Mouse (Mus musculus): ENCODE results near the gene Fgfr2. TPM values are rescaled to one million over a fixed set of nuclear protein-coding genes. Genes with fewer than 3 reads are reported as not detected.

Fgfr2 gene
- total RNA-seq, 2 experiments from 2014 or later = 27.3 to 32.7 TPM

DNA sequence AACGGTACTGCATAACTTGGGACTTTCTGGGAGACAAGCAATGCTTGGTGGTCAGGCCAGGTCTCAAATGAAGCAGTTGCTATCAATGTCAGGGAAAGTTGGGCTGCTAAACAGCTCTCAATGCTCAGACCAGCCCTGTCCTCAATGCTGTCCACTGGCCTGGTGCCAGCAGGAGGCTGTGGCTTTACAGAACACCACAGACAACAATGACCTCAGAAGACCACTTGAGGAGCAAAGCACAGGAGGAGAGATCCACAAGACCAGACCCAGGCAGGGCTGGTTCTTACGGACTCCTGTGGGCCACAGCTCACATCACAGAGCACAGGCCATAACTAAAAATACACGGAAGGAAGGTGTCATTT is 368.8 kb downstream of the Fgfr2 start:
- intact Hi-C loops (cut with DNase I) = no loop called here
- no peak for DNase-seq (ENCODE audit: low spot score in 2 of 2)

DNA sequence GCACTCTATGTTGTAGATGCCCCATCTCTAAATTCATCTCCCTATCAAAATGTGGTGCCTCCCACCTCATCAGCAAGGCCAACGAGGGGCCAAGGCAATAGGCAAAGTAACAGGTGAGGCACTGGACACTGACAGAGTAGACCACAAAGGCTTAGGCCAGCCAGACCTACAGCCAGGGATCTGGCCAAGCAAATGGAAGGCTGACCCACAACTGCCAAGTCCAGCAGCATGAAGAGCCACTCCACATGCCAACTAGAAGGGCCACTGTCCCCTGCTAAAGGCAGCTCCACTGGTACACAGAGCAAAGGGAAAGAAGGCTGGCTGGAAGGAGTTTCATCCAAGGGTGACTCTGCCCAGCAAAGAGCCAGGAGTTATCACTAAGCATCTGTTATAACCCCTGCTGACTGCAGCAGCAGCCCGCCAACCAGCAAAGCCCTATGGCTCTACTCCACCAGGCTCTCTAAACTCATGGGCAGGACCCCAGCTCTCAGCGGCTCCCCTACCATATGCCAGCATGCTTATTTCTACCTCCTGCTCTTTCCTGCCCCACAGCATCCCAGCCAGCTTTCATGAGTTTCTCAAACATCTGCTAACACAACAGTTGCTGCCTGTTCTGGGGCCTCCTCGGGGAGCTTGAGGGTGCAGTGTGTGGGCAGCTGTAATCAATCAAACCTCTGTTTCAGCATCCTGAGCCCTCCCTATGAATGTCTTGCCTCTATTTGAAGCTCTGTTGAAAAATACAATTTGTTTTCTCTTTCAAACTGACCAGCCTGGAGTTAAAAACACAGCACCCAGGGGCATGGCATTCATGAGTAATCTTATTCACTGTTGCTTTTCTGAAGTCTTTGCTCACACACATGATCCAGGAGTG is 369.4 kb downstream of the Fgfr2 start:
- intact Hi-C loops (cut with DNase I) = no loop called here
- no peak for DNase-seq (ENCODE audit: low spot score in 2 of 2)

DNA sequence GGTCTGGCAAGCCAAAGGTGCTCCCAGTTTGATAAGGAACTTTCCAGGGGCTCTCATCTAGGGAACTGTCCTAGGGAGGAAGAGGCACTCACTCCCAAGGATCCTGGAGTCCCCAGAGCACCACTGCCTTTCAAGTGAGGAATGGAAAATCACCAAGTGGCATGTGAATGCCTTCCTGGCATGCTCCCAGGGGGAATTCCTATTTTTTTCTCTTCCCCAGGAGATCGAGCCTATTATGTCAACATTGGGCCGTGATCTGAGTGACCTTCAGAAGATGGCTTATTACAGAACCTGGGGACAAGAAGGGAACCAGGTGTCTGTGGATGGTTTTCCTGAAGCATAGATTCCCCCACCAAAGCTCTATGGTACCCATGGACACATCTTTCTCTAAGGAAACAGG is 371.4 kb downstream of the Fgfr2 start:
- intact Hi-C loops (cut with DNase I) = no loop called here

DNA sequence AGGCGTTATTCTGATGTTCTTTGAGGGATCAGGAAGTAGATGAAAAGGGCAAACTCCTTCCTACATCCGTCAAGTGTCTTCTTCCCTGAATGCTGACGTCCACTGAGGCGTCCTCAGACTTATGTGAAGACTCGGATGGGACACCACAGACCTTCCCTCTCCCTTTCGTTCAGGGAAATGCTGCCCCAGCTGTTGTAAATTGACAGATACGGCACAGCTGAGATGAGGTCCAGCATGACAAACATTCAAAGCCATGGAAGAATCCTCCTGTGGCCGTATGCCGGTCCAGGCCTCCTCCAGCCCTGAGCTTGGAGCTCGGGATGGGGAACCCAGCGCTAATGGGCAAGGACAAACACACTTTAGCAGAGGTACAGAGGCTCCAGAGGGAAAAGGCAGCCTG is 373.6 kb downstream of the Fgfr2 start:
- DNase-seq (ENCODE audit: low spot score in 2 of 2) = no peak
- intact Hi-C loops (cut with DNase I) = no loop called here

More for the DNA sequence above, 371.4 kb downstream of the Fgfr2 start:
- DNase-seq (ENCODE audit: low spot score in 2 of 2) = no peak

- DNase-seq (ENCODE audit: low spot score in 2 of 2) = no peak
- intact Hi-C loops (cut with DNase I) = no loop called here
These were observed 374.9 kb downstream of the Fgfr2 start for GRCm38 (mm10) chr7:132748076-132748769.

DNA sequence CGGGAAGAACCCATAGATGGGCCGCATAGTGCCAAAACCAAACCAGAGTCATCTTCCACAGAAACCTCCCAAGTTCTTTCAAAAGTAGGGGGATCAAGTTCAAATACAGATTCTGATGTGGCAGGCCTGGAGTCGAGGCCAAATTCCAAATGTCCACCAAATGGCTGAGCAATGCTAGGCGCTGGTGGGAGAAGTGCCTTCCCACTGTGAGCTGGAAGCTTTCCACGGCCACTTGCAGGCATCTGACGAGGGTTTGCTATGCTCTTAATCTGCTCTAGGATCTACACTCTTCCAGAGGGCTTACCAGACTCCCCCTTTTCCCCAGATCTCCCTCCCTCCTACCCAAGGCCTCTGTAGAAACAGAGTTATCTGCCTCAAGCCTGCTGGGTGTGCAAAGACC is 376.1 kb downstream of the Fgfr2 start:
- DNase-seq (ENCODE audit: low spot score in 2 of 2) = no peak
- intact Hi-C loops (cut with DNase I) = no loop called here

DNA sequence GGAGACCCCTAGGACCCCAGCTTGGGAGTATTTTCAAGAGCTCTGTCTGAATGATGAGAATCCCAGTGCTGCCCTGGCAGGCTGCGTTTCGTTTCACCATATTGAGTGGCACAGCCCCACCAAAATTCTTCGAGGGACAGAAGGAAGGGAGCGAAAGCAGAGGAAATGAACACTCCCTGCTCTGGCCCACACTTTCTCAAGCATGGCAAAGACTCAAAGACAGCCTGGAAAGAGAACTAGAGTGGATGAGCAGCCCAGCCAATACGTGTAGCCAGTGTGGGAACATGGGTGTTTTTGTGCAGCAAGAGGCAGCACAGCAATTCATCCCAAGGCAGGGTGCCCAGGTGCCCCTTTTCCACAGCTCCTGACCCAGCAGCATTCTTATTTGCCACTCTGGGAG is 380.2 kb downstream of the Fgfr2 start:
- peak; percentile 30 to 41 for DNase-seq (ENCODE audit: low spot score in 2 of 2)

GRCm38 (mm10) chr7:132739829-132740228 is 383.3 kb downstream of the Fgfr2 start:
- intact Hi-C loops (cut with DNase I) = no loop called here
- DNase-seq (ENCODE audit: low spot score in 2 of 2) = no peak

More for the DNA sequence above, 380.2 kb downstream of the Fgfr2 start:
- intact Hi-C loops (cut with DNase I) = no loop called here

GRCm38 (mm10) chr7:132738844-132739243 is 384.3 kb downstream of the Fgfr2 start:
- no peak for DNase-seq (ENCODE audit: low spot score in 2 of 2)
- intact Hi-C loops (cut with DNase I) = no loop called here

DNA sequence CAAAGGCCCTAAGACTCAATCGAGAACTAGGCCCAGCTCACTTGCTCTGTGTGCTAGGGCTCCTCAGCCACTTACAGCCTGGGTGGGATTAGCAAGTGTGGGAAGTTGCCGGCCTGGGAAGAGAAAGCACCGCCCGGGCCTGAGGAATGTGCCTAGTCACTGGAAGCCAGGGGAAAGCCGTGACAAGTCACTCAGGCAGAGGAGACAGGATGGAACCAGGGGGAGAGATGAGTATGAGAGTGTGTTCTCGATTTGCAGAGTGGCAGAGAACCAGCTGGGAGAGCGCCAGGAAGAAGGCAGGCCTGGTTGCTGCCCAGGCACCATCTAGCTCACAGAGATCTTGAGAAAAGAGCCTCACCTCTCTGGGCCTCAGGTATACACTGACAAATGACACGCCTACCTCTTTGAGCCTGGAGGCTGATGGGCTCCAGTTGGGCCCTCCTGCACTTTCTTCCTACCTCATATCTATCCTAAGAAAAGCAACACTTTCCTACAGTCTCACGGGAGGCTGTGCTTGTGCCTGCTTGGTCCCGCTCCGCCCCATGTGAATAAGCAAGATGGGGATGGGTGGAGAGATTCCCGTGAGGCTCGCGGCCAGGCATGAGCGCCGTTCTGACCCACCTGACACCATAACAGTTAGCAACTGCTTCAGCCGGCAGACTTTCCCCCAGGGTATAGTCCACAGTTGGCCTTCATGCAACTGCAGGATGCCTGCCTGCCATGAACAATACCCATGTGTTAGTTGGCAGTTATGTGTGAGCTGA is 386.9 kb downstream of the Fgfr2 start:
- intact Hi-C loops (cut with DNase I) = no loop called here
- peak; percentile 60 to 64 for DNase-seq (ENCODE audit: low spot score in 2 of 2)

- intact Hi-C loops (cut with DNase I) = no loop called here
- peak in 1 of 2 experiments; percentile 41 for DNase-seq (ENCODE audit: low spot score in 2 of 2)
These were observed 388.0 kb downstream of the Fgfr2 start for GRCm38 (mm10) chr7:132735145-132735544.

- intact Hi-C loops (cut with DNase I) = loop anchor here (5.0 kb wide), 1 partner anchor 77 kb away; no protein-coding TSS in a partner anchor
- DNase-seq (ENCODE audit: low spot score in 2 of 2) = no peak
These were observed 388.9 kb downstream of the Fgfr2 start for GRCm38 (mm10) chr7:132734222-132734621.

DNA sequence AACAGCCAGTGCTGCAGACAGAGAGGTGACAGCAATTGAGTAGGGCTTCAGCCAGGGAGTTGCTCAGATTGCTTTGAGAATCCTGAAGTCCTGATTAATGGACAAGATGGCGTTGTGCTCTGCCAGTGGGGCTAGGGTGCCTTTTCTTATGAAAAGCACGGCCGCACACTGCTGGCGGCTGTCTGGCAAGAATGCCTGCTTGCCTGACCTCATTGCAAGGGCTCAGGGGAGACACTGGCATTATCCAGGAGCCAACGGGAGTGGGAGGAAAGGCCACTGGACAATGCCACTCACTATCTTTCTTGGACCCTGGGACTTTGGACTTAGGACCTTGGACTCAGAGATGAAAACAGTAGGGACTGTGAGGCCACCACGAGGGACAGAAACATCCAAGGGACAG is 389.6 kb downstream of the Fgfr2 start:
- no peak for DNase-seq (ENCODE audit: low spot score in 2 of 2)
- intact Hi-C loops (cut with DNase I) = loop anchor here (5.0 kb wide), 1 partner anchor 76 kb away; no protein-coding TSS in a partner anchor

DNA sequence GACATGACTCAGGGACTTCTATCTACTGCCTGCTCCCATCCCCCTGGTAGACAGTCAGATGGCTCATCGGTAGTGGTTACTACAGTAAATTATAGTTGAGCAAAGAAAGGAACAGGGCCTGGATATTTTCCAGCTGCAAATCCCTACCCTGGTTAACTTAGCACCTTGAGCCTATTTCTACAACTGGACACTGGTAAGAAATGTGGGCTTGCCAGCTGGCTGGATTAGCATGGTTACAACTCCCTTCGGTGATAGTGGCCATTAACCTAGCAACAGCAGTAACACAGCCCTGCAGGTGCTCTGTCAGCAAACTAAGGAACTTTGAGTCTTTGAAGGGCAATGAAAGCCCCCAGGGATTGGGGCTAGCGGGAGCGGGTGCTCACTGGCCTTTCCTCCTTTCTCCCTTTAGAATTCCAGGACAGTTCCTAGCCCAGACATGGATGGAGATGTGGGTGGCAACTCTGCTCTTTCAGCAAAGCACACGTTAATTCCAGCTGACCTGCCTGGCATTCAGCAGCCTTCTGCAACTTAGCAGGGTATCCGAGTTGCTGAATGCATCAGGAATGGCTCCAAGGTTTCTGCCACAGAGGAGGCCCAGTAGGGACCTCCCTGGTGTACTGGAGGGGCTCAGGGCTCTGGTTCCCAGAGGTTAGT is 390.9 kb downstream of the Fgfr2 start:
- intact Hi-C loops (cut with DNase I) = loop anchor here (5.0 kb wide), 1 partner anchor 75 kb away; no protein-coding TSS in a partner anchor
- no peak for DNase-seq (ENCODE audit: low spot score in 2 of 2)

DNA sequence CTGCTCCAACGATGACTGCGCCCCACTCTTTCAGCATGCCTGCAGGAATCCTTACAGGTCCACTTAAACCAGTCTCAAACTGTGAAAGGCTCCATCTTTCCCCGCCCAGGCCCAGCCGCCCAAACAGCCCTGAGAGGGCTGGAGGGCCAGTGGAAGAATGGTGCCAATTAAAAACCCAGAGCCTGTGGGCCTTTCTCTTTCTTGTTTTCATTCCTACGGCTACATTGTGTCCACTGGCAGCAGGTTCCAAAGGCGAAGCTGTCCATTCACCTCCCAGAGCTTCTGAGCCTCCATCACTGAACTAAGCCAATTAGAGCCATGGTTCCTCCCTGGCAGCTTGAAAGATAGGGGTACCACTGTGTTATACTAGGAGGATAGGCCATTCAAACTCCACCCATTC is 391.6 kb downstream of the Fgfr2 start:
- no peak for DNase-seq (ENCODE audit: low spot score in 2 of 2)
- intact Hi-C loops (cut with DNase I) = loop anchor here (5.0 kb wide), 1 partner anchor 74 kb away; no protein-coding TSS in a partner anchor

GRCm38 (mm10) chr7:132730510-132730909 is 392.6 kb downstream of the Fgfr2 start:
- intact Hi-C loops (cut with DNase I) = loop anchor here (5.0 kb wide), 1 partner anchor 73 kb away; no protein-coding TSS in a partner anchor
- no peak for DNase-seq (ENCODE audit: low spot score in 2 of 2)

DNA sequence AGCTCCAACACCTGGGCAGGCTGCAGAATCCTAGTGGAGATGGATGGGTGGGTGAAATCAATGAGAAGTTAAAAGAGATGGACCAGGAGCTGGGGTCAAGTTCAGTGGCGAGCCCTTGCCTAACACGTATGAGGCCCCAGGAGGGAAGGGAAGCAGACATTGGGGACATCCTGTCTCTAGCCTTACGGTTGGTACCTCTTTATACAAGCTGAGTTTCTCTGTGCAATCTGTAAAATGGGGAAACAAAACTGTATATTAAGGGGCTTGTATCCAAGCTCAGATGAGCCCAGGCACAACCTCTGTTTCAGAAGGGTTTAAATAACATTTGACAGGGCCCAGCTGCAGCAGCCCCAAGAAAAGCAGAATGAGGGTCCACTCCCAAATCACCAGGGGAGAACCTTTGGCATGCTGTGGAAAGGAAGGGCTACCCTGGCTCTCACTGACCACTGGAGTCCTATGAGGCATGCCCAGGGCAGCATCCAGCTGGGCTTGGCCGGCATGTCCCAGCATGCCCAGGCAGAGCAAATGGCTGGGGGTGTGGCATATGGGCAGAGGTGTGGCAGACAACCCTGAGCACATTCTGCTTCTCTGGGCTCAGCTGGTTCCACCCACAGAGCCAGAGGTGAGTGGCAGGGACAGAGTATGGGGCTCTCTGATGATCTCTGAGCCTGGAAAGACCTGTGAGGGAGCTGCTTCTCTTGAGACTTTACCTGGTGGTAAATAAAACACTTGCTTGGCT is 393.9 kb downstream of the Fgfr2 start:
- DNase-seq (ENCODE audit: low spot score in 2 of 2) = no peak
- intact Hi-C loops (cut with DNase I) = no loop called here

- intact Hi-C loops (cut with DNase I) = no loop called here
- no peak for DNase-seq (ENCODE audit: low spot score in 2 of 2)
These were observed 396.9 kb downstream of the Fgfr2 start for GRCm38 (mm10) chr7:132726106-132726861.
